Mouse (Mus musculus) heart, adult 18-20 months (tissue): ENCODE measurements around the gene Ly86. TPM values are rescaled to one million over a fixed set of nuclear protein-coding genes. Genes with fewer than 3 reads are reported as not detected.

ENCODE experiments used
- DNase-seq, 2 experiments: peaks; one replicate each; pipeline ENCODE4 v3.0.0; 2021 to 2022; ENCODE audit warnings: mixed read lengths in 1 of 2
- total RNA-seq, 2 experiments: library from RNA; stranded (reverse); gene quantifications; 2 replicates each; pipeline ENCODE4 v1.2.3; 2021

The Ly86 gene
- total RNA-seq, 2 experiments from 2014 or later, result 3.1 to 5.3 TPM

GRCm38 (mm10) chr13:37458557-37458956 is 113.5 kb downstream of the Ly86 start:
- DNase-seq, result no peak

- DNase-seq, result no peak
Measured at GRCm38 (mm10) chr13:37459022-37459421, 114.0 kb downstream of the Ly86 start.

GRCm38 (mm10) chr13:37459957-37460930 is 115.2 kb downstream of the Ly86 start:
- DNase-seq, result peak; percentile 88 to 89

GRCm38 (mm10) chr13:37462049-37462702 is 117.2 kb downstream of the Ly86 start:
- DNase-seq, result peak; percentile 70 to 82

GRCm38 (mm10) chr13:37465710-37466109 is 120.7 kb downstream of the Ly86 start:
- no peak for DNase-seq

GRCm38 (mm10) chr13:37467795-37468194 is 122.8 kb downstream of the Ly86 start:
- peak; percentile 80 to 88 for DNase-seq
